Mouse (Mus musculus): ENCODE data around the gene Nosip.

GRCm38 (mm10) chr7:45025601-45026220 lies 36.5 kb upstream of the Nosip start:
- no peak for TF ChIP-seq POLR2A (IDR thresholded peaks at IDR 0.05; ENCODE audit: low read depth, low read length)
- no peak for TF ChIP-seq CTCF (conservative IDR thresholded peaks at IDR 0.05; ENCODE audit: insufficient read depth, insufficient read length, low read depth, low read length)
